Comparison of ENCODE assay signal across 10 mouse cellular contexts in genomic region chr8:106727241-106727835, GRCm38 (mm10). TPM values are rescaled to one million over a fixed set of nuclear protein-coding genes. Genes with fewer than 3 reads are reported as not detected.
DNase-seq lines count a peak whose midpoint lies in the region; ATAC-seq lines count a peak whose summit lies in the region.
"Had no signal": no experiment of that assay in that cellular context is flagged by ENCODE, and none has a peak within 500 bp of the region (broad histone marks: within the 10 kb centered on the region; RNA-seq: fewer than 3 reads in every experiment).

No protein-coding gene starts in this region.

- H3K9ac ChIP-seq in lung, embryonic 15.5 days, result no peak overlapping the region
- no peak overlapping the region for H3K9ac ChIP-seq in embryonic facial prominence, embryonic 14.5 days (ENCODE audit: low read depth, low read length)
- peak overlapping the region; percentile 41 for H3K9ac ChIP-seq in hindbrain, embryonic 15.5 days
- H3K9ac ChIP-seq in neural tube, embryonic 12.5 days, result no peak overlapping the region
- H3K9ac ChIP-seq: kidney, embryonic 15.5 days; liver, embryonic 15.5 days had no signal

- 0 out of 2 replicates have a peak overlapping the region, but pooled peaks have one; percentile 41 for H3K27ac ChIP-seq in lung, embryonic 15.5 days
- no peak overlapping the region for H3K27ac ChIP-seq in embryonic facial prominence, embryonic 14.5 days (replicated peaks; ENCODE audit: low read depth, low read length)
- peak overlapping the region; percentile 79 for H3K27ac ChIP-seq in hindbrain, embryonic 15.5 days (replicated peaks)
- H3K27ac ChIP-seq in neural tube, embryonic 12.5 days, result no peak overlapping the region; the same call in 1 of the 2 replicates
- H3K27ac ChIP-seq: kidney, embryonic 15.5 days; liver, embryonic 15.5 days had no signal

- H3K9me3 ChIP-seq in lung, embryonic 15.5 days, result no peaks in the 10 kb centered on the region
- H3K9me3 ChIP-seq in embryonic facial prominence, embryonic 14.5 days (ENCODE audit: control insufficient read depth, low read length), result no peaks in the 10 kb centered on the region
- H3K9me3 ChIP-seq in hindbrain, embryonic 15.5 days, result no peaks in the 10 kb centered on the region
- no peaks in the 10 kb centered on the region for H3K9me3 ChIP-seq in neural tube, embryonic 12.5 days
- H3K9me3 ChIP-seq: kidney, embryonic 15.5 days; liver, embryonic 15.5 days had no signal

- peaks cover 5% of the 10 kb centered on the region; the same call in 1 of the 2 replicates for H3K4me1 ChIP-seq in lung, embryonic 15.5 days
- no peaks in the 10 kb centered on the region for H3K4me1 ChIP-seq in embryonic facial prominence, embryonic 14.5 days (ENCODE audit: control insufficient read depth, insufficient read depth, low read length)
- peaks cover 14% of the 10 kb centered on the region for H3K4me1 ChIP-seq in hindbrain, embryonic 15.5 days (replicated peaks)
- peaks cover 12% of the 10 kb centered on the region for H3K4me1 ChIP-seq in neural tube, embryonic 12.5 days
- H3K4me1 ChIP-seq: liver, embryonic 15.5 days had no signal

- no peak overlapping the region for H3K4me2 ChIP-seq in lung, embryonic 15.5 days
- 0 out of 2 replicates have a peak overlapping the region, but pooled peaks have one; percentile 12 for H3K4me2 ChIP-seq in embryonic facial prominence, embryonic 14.5 days (ENCODE audit: low read depth, low read length)
- H3K4me2 ChIP-seq in hindbrain, embryonic 15.5 days, result peak overlapping the region; percentile 50
- peak overlapping the region; percentile 48 for H3K4me2 ChIP-seq in neural tube, embryonic 12.5 days (replicated peaks)
- H3K4me2 ChIP-seq: kidney, embryonic 15.5 days; liver, embryonic 15.5 days had no signal

- WGBS in lung, embryonic 15.5 days, result 48% methylated on average over 16 of the region's 16 CpGs
- WGBS in embryonic facial prominence, embryonic 14.5 days, result 36% methylated on average over 16 of the region's 16 CpGs
- 5% methylated on average over 16 of the region's 16 CpGs for WGBS in hindbrain, embryonic 15.5 days
- 17% methylated on average over 16 of the region's 16 CpGs for WGBS in neural tube, embryonic 12.5 days

- peaks cover 16% of the 10 kb centered on the region; the same call in 1 of the 2 replicates for H3K36me3 ChIP-seq in lung, embryonic 15.5 days
- peaks cover 11% of the 10 kb centered on the region for H3K36me3 ChIP-seq in embryonic facial prominence, embryonic 14.5 days (ENCODE audit: control insufficient read depth, insufficient read depth, low read length)
- no peaks in the 10 kb centered on the region; the same call in 1 of the 2 replicates for H3K36me3 ChIP-seq in hindbrain, embryonic 15.5 days
- H3K36me3 ChIP-seq in neural tube, embryonic 12.5 days, result peaks cover 7% of the 10 kb centered on the region; the same call in 1 of the 2 replicates

- ATAC-seq in lung, embryonic 15.5 days (ENCODE audit: borderline replicate concordance, extremely low read depth, low FRiP score, low TSS enrichment), result no peak
- peak; percentile 33; the same call in 1 of the 2 replicates for ATAC-seq in embryonic facial prominence, embryonic 14.5 days (ENCODE audit: low read depth)
- ATAC-seq in hindbrain, embryonic 15.5 days (ENCODE audit: low FRiP score, low read depth), result peak; percentile 75; the same call in 1 of the 2 replicates
- peak; percentile 65; the same call in 1 of the 2 replicates for ATAC-seq in neural tube, embryonic 12.5 days (ENCODE audit: low FRiP score, low read depth)

- no peak overlapping the region for H3K4me3 ChIP-seq in lung, embryonic 15.5 days
- H3K4me3 ChIP-seq in embryonic facial prominence, embryonic 14.5 days (ENCODE audit: low read depth, low read length), result no peak overlapping the region
- peak overlapping the region; percentile 15; the same call in 1 of the 2 replicates for H3K4me3 ChIP-seq in hindbrain, embryonic 15.5 days
- no peak overlapping the region for H3K4me3 ChIP-seq in neural tube, embryonic 12.5 days
- H3K4me3 ChIP-seq: kidney, embryonic 15.5 days; liver, embryonic 15.5 days had no signal

- DNase-seq in lung, postnatal 25 days (ENCODE audit: low spot score), result no peak
- DNase-seq in embryonic facial prominence, embryonic 14.5 days (ENCODE audit: low spot score), result peak; percentile 62
- no peak for DNase-seq in Muller cell, postnatal 12 days (ENCODE audit: inconsistent ontology term)
- no peak for DNase-seq in adrenal gland, postnatal 10 days
- DNase-seq in kidney, adult 18-20 months, result no peak

- no peaks in the 10 kb centered on the region for H3K27me3 ChIP-seq in lung, embryonic 15.5 days
- no peaks in the 10 kb centered on the region for H3K27me3 ChIP-seq in embryonic facial prominence, embryonic 14.5 days (replicated peaks; ENCODE audit: control insufficient read depth, insufficient read depth, low read length)
- no peaks in the 10 kb centered on the region for H3K27me3 ChIP-seq in hindbrain, embryonic 15.5 days
- H3K27me3 ChIP-seq in neural tube, embryonic 12.5 days (replicated peaks), result peaks cover 6% of the 10 kb centered on the region; the same call in 1 of the 2 replicates
- H3K27me3 ChIP-seq: kidney, embryonic 15.5 days; liver, embryonic 15.5 days had no signal

RNA-seq across cellular contexts. Expression of gene Tango6, which starts 44.5 kb away (rescaled TPM):
- 11.4 and 12.1 TPM in 2 replicates for polyA plus RNA-seq in lung, embryonic 15.5 days (2015; fragmentation: Nextera tagmentation; extraction: Ambion mirVana)
- polyA plus RNA-seq in embryonic facial prominence, embryonic 14.5 days (2014; fragmentation: Nextera tagmentation; extraction: Ambion mirVana), result 6.1 and 7.2 TPM in 2 replicates
- 6.3 and 6.5 TPM in 2 replicates for polyA plus RNA-seq in hindbrain, embryonic 15.5 days (2015; fragmentation: Nextera tagmentation; extraction: Ambion mirVana)
- polyA plus RNA-seq in neural tube, embryonic 12.5 days (2016; fragmentation: Nextera tagmentation; extraction: Ambion mirVana), result 8.9 and 9.8 TPM in 2 replicates
- total RNA-seq in adrenal gland, postnatal 10 days (2021), result 10 to 100 TPM in 1 of 2 experiments, 1 to 10 TPM in 1; 7.9 to 10.7 TPM

Comparison
In these comparisons a context has a peak if more than half of its experiments do, and no peak if none do; other contexts are left out.
1. H3K27ac ChIP-seq: peak in lung, embryonic 15.5 days (single experiment) and hindbrain, embryonic 15.5 days (single experiment); none in embryonic facial prominence, embryonic 14.5 days (single experiment) and neural tube, embryonic 12.5 days (single experiment).